Mouse (Mus musculus): Measurements from ENCODE around the gene Nfix.

- TF ChIP-seq CTCF (conservative IDR thresholded peaks at IDR 0.05; ENCODE audit: low read length) (0 out of 2 replicates have a peak, but pooled peaks have one; percentile 5), NANOG (IDR thresholded peaks at IDR 0.05; ENCODE audit: borderline replicate concordance, low read length) (no peak), POU5F1 (IDR thresholded peaks at IDR 0.05; ENCODE audit: borderline replicate concordance, low read length) (no peak)
These were observed 37.2 kb upstream of the Nfix start for GRCm38 (mm10) chr8:84837149-84837911.
